In genomic region chr3:38322426-38322825, GRCm38 (mm10) we compare ENCODE assay signal across 9 mouse cellular contexts.
A peak's percentile ranks its signal among the peaks of the same experiment; 100 is the strongest.
DNase-seq lines count a peak whose midpoint lies in the region; ATAC-seq and TF ChIP-seq lines count a peak whose summit lies in the region.
"Had no signal": no experiment of that assay in that cellular context is flagged by ENCODE, and none has a peak within 500 bp of the region (broad histone marks: within the 10 kb centered on the region; RNA-seq: fewer than 3 reads in every experiment).

No protein-coding gene starts in this region.

- no peak overlapping the region for H3K4me3 ChIP-seq in midbrain, embryonic 10.5 days
- no peak overlapping the region for H3K4me3 ChIP-seq in midbrain, embryonic 16.5 days (ENCODE audit: low read depth, low read length)
- no peak overlapping the region for H3K4me3 ChIP-seq in heart, embryonic 16.5 days (ENCODE audit: low read length)
- no peak overlapping the region for H3K4me3 ChIP-seq in hindbrain, postnatal 0 days (ENCODE audit: low read length)
- H3K4me3 ChIP-seq: erythroblast, embryonic 14.5 days had no signal

- no peak for ATAC-seq in midbrain, embryonic 16.5 days
- peak; percentile 49 for ATAC-seq in heart, embryonic 16.5 days (replicated peaks; ENCODE audit: extremely low read depth, insufficient read depth, low FRiP score)
- ATAC-seq in megakaryocyte, adult 5-6 weeks (ENCODE audit: poor library complexity, severe bottlenecking): no peak
- ATAC-seq in hindbrain, postnatal 0 days: no peak

- peaks cover 12% of the 10 kb centered on the region for H3K4me1 ChIP-seq in midbrain, embryonic 10.5 days
- peaks cover 3% of the 10 kb centered on the region; the same call in 1 of the 2 replicates for H3K4me1 ChIP-seq in midbrain, embryonic 16.5 days (ENCODE audit: control insufficient read depth, insufficient read depth, low read length)
- no peaks in the 10 kb centered on the region for H3K4me1 ChIP-seq in heart, embryonic 16.5 days (ENCODE audit: control insufficient read depth, insufficient read depth, low read length)
- H3K4me1 ChIP-seq in hindbrain, postnatal 0 days (ENCODE audit: insufficient read depth, low read length): no peaks in the 10 kb centered on the region

- no peaks in the 10 kb centered on the region for H3K27me3 ChIP-seq in midbrain, embryonic 10.5 days (ENCODE audit: low read depth, poor library complexity, severe bottlenecking)
- H3K27me3 ChIP-seq in midbrain, embryonic 16.5 days (ENCODE audit: control insufficient read depth, insufficient read depth, low read depth, low read length): no peaks in the 10 kb centered on the region
- no peaks in the 10 kb centered on the region for H3K27me3 ChIP-seq in heart, embryonic 16.5 days (ENCODE audit: control insufficient read depth, insufficient read depth, low read length)
- no peaks in the 10 kb centered on the region for H3K27me3 ChIP-seq in hindbrain, postnatal 0 days (ENCODE audit: insufficient read depth, low read length)

- DNase-seq in midbrain, embryonic 10.5 days (ENCODE audit: low spot score): no peak
- peak; percentile 75 to 83 for DNase-seq in kidney, postnatal 4 days
- peak; percentile 65 for DNase-seq in testis, postnatal 14 days (ENCODE audit: low spot score)
- DNase-seq in thymus, postnatal 4 days: no peak
- DNase-seq in hindbrain, postnatal 0 days (ENCODE audit: low spot score): no peak

- H3K9ac ChIP-seq in midbrain, embryonic 16.5 days (ENCODE audit: low read depth, low read length): no peak overlapping the region
- H3K9ac ChIP-seq in heart, embryonic 16.5 days (ENCODE audit: low read length): no peak overlapping the region
- H3K9ac ChIP-seq in hindbrain, postnatal 0 days (replicated peaks; ENCODE audit: low read length): no peak overlapping the region

- 0 out of 2 replicates have a peak overlapping the region, but pooled peaks have one; percentile 38 for H3K27ac ChIP-seq in midbrain, embryonic 10.5 days (replicated peaks)
- no peak overlapping the region for H3K27ac ChIP-seq in midbrain, embryonic 16.5 days (ENCODE audit: low read length)
- H3K27ac ChIP-seq in heart, embryonic 16.5 days (ENCODE audit: low read length): no peak overlapping the region
- no peak overlapping the region for H3K27ac ChIP-seq in hindbrain, postnatal 0 days

- no peak for TF ChIP-seq CTCF in hindbrain, postnatal 0 days (IDR thresholded peaks at IDR 0.05; ENCODE audit: low read depth)

- H3K9me3 ChIP-seq in midbrain, embryonic 10.5 days (replicated peaks): no peaks in the 10 kb centered on the region
- no peaks in the 10 kb centered on the region for H3K9me3 ChIP-seq in midbrain, embryonic 16.5 days (replicated peaks; ENCODE audit: control insufficient read depth, low read length, poor library complexity, severe bottlenecking)
- no peaks in the 10 kb centered on the region for H3K9me3 ChIP-seq in heart, embryonic 16.5 days (replicated peaks; ENCODE audit: control insufficient read depth, low read length)
- no peaks in the 10 kb centered on the region for H3K9me3 ChIP-seq in hindbrain, postnatal 0 days (ENCODE audit: low read length)

- WGBS in midbrain, embryonic 10.5 days: 59% methylated on average over 8 of the region's 8 CpGs
- 49% methylated on average over 8 of the region's 8 CpGs for WGBS in midbrain, embryonic 16.5 days
- WGBS in heart, embryonic 16.5 days: 54% methylated on average over 8 of the region's 8 CpGs
- 47% methylated on average over 8 of the region's 8 CpGs for WGBS in hindbrain, postnatal 0 days

- H3K4me2 ChIP-seq in midbrain, embryonic 16.5 days (ENCODE audit: low read length): no peak overlapping the region
- H3K4me2 ChIP-seq in heart, embryonic 16.5 days (ENCODE audit: low read depth, low read length): no peak overlapping the region
- H3K4me2 ChIP-seq in hindbrain, postnatal 0 days (ENCODE audit: low read depth, low read length): no peak overlapping the region

- no peaks in the 10 kb centered on the region for H3K36me3 ChIP-seq in midbrain, embryonic 10.5 days
- no peaks in the 10 kb centered on the region for H3K36me3 ChIP-seq in midbrain, embryonic 16.5 days (ENCODE audit: control insufficient read depth, insufficient read depth, low read length)
- no peaks in the 10 kb centered on the region for H3K36me3 ChIP-seq in heart, embryonic 16.5 days (ENCODE audit: control insufficient read depth, insufficient read depth)
- H3K36me3 ChIP-seq in hindbrain, postnatal 0 days (ENCODE audit: insufficient read depth, low read length): no peaks in the 10 kb centered on the region

Comparison
In these comparisons a context has a peak if more than half of its experiments do, and no peak if none do; other contexts are left out.
1. DNase-seq: peak in kidney, postnatal 4 days (2 of 2) and testis, postnatal 14 days (single experiment); none in midbrain, embryonic 10.5 days (single experiment), thymus, postnatal 4 days (single experiment) and hindbrain, postnatal 0 days (single experiment).